Mouse (Mus musculus): ENCODE data around the gene Mrpl20.
"Not testable (repeated sequence)": the region's sequence is repeated elsewhere in the genome, so short reads cannot be mapped to it uniquely, and the experiment has no call there.

Mrpl20 gene

DNA sequence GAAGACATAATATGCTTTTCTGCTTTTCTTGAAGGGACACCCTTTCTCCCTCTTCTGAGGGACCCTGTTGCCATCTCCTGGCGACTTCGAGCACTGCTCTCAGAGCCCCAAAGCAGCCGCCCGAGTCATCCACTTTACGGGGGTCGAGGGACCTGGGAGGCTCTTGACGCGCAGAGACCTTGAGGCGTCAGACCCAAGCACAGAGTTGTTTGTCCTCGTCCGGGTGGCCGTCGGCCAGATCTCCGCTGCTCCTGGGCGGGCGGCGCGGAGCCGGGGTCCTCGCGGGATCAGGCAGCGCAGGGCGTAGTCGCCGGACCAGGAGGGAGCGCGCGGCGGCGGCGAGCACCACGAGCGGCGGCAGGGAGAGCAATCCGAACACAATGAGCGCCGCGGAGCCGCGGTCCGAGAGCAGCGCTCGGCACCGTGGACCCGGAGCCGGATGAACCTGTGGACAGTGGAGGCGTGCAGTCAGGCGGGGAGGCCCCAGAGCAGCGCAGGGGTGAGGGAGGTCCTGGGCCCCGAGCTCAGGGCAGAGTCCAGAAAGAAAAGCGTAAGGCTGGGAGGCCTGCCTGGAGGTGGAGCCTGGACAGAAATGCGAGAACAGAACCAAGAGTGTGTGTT lies 18.5 kb upstream of the Mrpl20 start:
- DNase-seq: peak; percentile 74

DNA sequence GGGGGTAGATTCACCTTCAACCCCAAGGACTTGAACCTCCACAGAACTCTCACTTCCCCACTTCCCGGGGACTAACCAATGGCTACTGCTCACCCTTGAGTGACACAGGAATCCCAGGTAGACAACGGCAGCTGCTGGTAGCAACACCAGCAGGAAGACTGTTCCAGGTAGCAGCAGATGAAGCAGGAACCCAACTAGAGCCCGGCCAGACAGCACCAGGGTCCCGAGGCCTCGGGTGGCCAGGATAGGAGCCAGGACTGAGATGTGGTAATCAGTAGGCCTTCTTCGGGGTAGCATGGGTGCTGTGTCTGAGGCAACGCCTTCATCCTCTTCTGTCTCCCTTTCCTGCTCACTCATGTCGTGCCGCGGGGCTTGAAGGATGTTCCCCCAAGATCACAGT lies 17.4 kb upstream of the Mrpl20 start:
- DNase-seq: no peak

DNA sequence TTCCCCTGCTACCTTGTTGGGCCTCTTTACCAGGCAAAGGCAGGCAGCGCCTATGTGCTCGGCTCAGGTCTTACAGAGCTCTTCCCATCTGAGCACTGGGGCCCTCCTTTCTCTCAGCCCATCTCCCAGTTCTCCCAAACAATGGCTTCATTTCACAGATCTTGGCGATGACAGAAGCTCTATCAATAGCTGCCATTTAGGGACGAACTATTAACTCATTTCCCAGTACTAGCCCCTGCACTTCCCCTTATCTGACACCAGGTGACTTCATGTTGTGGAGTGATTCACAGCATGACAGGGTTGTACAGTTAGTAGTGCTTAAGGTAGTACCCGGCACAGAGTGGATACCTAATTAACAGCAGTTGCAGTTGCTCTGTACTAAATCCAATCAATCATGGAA lies 16.9 kb upstream of the Mrpl20 start, which contains the start of gene Tmem88b:
TSS of gene Tmem88b (minus strand) at position 56 of the 400 bp plus-strand sequence.
- no peak for DNase-seq

DNA sequence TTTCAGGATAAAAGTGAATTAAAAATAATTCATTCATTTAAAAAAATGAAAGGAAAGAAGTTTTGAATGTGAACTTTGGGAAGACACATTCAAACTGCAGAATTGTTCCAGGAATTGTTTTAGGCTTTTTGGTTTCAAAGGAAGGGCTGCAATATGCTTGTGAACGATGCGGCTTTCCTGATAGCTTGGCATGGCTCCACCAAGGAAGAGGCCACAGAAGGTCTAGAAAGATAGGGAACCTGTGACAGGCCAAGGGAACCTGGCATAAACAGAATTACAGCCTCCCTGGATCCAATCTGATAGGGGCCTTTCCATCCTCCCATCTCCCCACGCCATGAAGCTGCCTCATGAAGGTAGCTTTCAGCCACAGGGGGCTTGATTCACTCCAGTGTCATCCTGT lies 14.4 kb upstream of the Mrpl20 start:
- no peak for DNase-seq

DNA sequence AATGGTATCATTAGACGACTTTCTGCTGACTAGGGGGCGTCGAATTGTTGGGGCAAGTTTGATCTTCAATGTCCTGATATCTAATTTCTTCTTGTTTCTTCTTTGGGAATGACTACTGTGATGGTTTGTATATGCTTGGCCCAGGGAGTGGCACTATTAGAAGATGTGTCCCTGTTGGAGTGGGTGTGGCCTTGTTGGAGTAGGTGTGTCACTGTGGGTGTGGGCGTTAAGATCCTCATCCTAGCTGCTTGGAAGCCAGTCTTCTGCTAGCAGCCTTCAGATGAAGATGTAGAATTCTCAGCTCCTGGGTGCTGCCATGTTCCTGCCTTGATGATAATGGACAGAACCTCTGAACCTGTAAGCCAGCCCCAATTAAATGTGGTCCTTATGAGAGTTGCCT lies 13.8 kb upstream of the Mrpl20 start:
- not testable (repeated sequence) for DNase-seq

DNA sequence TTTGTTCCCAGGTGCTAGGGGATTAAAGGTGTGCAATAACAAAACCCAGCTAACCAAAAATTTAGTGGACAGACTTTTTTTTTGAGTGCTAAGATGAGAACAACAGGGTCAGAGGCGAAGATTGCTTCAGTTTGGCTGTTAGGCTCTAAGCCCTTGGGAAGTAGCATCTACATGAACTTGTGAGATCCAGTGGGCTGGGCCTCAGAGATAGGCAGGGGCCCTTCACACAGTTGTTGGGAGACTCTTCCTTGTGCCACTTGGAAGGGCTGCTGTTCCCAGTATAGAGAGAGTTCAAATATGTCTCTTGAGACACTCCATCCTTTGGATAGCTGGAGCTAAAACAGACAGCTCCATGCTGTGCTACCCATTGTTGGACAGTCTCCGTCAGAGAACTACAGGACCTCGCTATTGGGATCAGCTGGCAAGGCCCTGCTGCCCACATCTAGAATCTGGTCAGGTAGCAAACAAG lies 12.6 kb upstream of the Mrpl20 start, which contains the start of gene Ankrd65:
TSS of gene Ankrd65 (plus strand) at position 419 of the 469 bp plus-strand sequence.
- DNase-seq: no peak

DNA sequence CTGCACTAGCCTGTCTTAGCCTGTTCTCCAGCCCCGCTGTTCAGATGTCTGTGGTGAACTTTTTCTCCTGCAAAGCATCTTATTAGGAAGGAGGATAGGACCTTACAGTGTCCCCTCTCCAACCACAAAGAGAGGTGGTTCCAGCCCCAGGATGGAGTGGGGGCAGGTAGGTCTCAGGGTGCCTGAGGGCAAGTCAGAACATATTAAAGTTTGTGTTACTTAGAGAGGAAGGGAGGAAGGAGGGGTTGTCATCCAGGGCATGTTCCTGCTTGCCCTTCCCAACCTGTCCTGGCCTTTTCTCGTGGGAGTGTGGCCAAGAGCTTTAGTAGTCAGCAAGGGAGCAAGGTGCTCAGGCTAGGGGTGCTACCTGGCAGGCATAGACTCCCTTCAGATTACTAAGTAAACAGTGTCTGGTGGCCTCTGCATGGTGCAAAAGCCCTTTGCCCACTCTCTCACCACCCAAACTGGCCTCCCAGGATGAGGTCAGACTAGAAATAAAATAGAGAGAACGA lies 12.0 kb upstream of the Mrpl20 start:
- no peak for DNase-seq

DNA sequence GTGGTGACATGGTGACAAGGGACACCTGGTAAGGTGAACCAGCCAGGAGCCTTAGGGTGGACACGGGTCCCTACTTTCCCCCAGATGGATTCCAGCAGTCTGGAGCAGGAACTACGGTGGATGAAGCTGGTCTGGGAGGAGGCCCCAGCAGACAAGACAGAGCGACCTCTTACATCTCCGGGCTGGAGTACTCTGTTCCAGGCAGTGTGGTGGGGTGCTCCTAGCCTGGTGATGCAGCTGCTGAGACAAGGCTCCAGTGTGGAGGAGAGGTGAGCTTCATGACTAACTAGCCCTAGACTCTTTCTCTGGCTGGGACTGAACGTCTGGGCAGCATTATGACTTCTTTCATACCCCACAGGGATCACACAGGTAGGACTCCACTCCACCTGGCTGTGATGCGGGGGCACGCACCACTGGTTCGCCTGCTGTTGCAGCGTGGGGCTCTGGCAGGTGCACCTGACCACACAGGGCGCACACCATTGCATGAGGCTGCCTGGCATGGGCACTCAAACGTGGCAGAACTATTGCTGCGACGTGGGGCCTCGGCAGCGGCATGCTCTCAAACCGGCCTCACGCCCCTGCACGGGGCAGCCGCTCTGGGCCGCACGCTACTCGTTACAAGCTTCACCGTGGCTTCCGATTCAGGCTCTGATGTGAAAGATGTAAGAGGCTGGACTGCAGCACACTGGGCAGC lies 11.3 kb upstream of the Mrpl20 start:
- no peak for DNase-seq

DNA sequence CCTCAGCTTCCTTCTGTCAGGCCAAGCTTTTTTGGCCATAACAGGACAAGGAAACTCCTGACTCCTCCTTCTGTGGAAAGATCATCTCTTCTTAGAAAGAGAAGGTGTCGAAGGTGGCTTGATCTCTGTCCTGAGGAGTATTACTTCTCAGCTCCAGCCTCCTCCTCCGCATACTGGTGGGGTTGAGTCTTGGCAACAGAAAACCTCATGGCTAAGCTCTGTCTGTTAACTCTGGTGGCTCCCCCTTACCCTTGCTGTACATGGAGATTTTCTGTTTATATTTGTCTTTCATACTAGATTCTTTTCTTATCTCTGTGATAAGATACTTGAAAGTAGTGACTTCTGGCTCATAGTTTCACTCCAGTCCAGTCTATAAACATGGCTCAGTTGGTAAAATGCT lies 8.9 kb upstream of the Mrpl20 start:
- no peak for DNase-seq

DNA sequence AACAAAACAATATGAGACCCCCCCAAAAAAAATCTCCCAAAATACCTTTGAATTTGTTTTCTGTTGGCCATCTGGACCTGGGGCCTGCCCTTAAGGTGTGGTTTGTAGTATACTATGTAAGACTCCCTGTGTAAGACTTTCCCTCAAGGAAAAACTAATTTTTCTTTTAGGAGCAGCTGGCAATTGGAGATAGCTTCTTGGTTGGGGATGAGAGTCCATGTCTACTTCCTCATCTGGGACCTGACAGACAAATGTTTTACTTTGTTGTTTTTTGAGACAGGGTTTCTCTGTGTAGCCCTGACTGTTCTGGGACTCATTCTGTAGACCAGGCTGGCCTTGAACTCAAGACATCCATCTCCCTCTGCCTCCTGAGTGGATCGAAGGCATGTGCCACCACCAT lies 603 bp upstream of the Mrpl20 start:
- DNase-seq: no peak

DNA sequence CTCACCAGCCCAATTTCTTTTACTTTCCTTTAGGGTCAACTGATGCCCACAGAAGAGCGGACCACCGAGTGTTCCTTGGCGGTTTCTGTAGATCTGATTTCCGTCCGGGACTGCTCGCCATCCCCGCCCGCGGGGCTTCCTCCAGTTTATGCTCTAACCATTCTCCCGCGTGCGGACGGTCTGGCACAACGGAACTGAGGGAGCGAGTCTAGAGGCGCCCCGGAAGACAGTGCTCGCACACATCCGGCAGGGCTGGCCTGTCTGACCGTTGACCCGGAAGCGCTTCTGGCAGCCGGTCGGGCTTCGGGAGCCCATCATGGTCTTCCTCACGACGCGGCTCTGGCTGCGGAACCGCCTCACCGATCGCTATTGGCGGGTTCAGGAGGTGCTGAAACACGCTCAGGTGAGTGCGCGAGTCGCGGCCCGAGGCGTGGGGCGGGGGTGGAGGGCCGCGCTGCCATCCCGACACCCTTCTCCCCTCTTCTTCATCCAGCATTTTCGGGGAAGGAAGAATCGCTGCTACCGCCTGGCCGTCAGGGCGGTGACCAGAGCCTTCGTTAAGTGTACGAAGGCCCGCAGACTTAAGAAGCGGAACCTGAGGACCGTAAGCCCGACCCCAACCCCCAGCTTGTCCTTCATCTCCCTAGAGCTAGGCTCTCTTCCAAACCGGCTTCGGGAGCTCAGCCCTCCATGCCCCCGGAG lies 813 bp downstream of the Mrpl20 start:
- DNase-seq: peak; percentile 94

DNA sequence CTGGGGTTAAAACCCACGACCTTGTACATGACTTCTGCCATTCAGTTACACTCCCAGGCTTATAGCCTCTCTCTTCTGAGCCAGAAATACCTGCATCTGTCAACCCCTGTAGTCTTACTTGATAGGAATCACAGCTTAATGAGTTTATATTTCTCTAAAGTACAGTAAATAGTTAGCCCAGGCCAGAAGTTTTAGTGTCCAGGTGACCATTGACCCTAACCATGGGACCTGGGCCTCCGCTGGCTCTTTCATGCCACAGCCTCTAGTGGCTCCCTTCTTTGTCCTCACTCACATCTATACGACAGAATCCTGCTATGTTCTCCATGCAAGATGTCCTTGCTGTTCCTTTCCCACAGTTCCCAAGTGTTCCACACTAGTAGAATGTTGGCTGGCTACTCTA lies 5.2 kb downstream of the Mrpl20 start:
- no peak for DNase-seq

DNA sequence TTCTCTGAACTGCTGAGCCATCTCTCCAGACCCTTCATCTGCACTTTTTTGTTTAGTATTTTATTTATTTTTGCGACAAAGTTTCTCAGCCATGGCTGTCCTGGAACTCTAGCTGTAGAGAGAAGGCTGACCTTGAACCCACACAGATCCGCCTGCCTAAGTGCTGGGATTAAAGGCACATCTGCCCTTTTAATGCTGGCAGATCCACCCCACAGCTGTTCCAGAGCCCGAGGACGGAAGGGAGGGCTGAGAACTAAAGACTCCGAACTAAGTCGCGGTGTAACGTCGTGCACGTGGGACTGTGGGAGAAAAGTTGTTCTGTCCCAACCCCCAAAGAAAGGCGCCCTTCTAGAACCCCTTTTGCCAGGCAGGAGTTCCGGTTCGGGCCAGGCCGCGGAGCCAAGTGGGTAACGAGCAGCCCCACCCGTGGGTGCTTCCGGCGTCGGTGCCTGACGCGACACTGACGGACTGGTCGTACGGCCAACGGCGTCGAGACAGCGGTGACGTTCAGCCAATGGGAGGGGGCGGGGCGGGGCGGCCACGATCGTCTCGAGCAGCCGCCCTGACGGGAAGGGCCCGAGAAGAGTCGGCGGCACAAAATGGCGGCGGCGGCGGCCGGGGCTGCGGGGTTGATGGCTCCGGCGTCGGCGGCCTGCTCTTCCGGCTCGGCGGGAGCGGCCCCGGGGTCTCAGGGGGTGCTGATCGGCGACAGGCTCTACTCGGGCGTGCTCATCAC lies 9.4 kb downstream of the Mrpl20 start, which contains the start of gene Ccnl2:
TSS of gene Ccnl2 (plus strand) at position 561 of the 736 bp plus-strand sequence.
- peak; percentile 88 for DNase-seq

DNA sequence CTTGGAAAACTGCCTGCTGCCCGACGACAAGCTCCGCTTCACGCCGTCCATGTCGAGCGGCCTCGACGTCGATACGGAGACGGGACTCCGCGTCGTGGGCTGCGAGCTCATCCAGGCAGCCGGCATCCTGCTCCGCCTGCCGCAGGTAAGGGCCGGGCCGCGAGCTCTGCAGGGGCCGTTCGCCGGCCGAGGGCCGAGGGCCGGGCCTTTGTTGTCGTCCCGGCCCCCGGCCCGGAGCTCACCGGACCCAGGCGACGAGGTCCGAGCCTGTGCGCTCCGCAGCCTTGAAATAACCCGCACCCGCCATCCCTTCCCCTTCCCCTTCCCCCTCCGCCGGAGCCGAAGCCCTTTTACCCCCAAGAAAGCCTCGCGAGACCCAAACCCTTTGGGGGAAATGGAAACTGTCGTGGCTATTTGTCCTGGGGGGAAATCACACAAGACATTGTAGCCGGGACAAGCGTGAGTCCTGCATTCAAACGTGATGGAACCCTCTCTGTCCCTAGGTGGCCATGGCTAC lies 10.0 kb downstream of the Mrpl20 start:
- no peak for DNase-seq

DNA sequence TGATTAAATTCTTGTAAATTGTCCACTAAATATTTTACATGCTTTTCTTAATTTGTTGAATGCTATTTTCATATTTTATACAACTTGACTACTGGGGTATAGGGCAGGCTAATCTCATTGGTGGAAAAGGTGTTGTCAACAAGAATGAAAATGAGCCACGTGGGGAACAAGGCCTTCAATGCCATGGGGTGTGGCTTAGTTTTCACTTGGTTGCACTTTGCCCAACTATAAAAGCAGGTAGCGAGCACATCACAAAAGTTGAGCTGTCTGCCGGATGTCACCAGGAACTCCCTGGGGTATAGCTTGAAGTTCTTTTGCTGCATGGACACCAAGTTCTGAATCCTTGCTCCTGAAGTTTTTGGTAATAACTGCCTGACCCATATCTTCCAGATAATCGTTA lies 14.9 kb downstream of the Mrpl20 start:
- DNase-seq: no peak

DNA sequence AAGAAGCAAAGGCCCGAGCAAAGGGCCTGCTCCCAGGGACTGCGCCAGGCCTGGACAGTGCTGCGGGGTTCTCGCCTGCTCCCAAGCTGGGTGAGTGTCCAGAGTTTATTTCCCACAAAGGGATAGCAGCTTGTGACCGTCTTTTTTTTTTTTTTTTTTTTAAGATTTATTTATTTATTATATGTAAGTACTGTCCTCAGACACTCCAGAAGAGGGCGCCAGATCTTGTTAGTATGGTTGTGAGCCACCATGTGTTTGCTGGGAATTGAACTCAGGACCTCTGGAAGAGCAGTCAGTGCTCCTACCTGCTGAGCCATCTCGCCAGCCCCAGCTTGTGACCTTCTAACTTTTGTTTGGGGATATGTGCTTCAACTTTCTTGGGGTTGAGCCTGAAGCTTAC lies 18.3 kb downstream of the Mrpl20 start:
- DNase-seq: no peak

DNA sequence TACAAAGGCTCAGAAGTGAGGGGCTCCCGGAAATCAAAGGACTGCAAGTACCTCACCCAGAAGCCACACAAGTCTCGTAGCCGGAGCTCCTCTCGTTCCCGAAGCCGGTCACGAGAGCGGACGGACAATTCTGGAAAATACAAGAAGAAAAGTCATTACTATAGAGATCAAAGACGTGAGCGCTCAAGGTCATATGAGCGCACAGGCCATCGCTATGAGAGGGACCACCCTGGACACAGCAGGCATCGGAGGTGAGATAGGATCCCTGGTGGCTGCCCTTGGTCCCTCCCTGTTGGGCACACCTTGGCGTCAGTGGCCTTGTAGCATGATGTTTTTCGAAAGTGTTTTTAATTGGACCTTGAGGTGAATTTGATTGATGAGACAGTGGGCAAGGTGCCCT lies 20.8 kb downstream of the Mrpl20 start:
- no peak for DNase-seq

DNA sequence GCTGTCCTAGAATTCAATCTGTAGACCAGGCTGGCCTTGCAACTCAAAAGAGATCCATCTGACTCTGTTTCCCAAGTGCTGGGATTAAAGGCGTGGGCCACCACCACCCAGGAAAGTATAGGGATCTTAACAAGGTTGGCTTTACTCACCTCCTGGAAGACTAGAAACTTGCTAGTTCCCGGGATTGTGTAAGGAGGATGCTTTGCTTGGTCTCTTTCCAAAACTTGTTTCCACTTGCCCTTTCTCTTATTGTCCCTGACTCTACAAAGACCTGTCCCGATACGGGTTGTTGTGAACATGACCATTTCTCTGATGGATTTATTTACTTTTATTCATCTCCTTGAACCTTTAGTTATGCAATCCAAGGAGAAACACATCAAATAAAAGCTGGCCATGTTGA lies 27.2 kb downstream of the Mrpl20 start:
- no peak for DNase-seq

DNA sequence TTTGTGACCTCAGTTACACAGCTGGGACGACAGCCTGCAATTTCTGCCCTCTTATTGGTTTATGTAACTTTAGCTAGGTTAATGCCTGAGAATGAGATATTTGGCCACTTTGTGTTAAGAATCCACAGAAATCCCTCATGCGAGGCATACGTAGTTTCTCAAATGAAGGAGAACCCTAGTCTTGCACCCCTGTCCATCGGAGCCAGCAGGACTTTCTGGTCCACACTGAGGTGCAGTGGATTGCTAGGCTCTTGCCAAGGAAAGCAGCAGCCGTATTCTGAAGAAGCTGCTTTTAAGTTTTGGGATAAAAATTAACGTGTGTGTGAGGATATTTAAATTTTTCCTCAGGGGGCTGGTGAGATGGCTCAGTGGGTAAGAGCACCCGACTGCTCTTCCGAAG lies 27.9 kb downstream of the Mrpl20 start:
- no peak for DNase-seq

DNA sequence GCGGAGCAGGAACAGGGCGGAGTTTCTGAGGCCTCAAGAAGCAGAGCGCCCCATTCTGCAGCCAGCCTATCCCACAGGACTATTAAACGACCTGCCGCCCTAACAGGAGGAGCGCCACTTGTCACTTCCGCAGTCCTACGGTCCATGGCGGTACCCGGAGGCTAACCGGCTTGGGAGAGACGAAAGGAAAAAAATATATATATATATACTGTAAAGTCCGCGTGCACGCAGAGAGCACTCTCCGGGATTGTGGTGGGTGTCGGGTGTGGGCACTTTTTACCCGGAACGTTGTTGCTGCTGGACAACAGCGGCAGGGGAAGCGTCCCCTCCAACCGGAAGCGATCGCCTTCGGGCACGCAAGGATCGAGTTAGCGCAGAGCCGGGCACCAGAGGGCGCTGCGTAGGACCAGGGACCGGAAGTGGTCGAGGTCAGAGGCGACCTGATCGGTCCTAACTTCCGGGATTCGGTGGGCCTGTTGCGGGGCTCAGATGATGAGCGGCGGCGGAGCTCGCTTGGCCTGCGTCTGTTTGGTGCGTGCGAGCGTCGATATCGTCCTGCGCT lies 28.6 kb downstream of the Mrpl20 start, which contains the start of gene Aurkaip1:
TSS of gene Aurkaip1 (plus strand) at position 68 of the 562 bp plus-strand sequence.
- peak; percentile 94 for DNase-seq

DNA sequence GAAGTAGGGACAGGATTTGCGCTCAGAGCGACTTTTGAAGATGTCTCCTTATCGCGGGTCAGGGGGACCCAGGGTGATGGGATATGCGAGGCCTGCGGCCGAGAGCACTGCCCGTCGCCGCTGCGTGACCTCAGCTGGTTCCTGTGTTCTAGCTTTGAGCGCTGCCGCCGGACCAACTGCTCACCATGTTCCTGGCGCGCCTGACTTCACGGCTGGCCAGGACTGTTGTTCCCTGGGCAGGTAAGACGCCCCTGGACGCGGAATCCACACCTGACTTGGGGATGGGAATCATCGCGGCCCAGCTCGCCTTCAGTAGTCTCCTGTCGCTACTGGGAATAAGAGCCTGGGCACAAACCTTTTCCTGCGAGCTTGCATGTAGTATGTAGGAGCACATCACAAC lies 29.2 kb downstream of the Mrpl20 start:
- no peak for DNase-seq

DNA sequence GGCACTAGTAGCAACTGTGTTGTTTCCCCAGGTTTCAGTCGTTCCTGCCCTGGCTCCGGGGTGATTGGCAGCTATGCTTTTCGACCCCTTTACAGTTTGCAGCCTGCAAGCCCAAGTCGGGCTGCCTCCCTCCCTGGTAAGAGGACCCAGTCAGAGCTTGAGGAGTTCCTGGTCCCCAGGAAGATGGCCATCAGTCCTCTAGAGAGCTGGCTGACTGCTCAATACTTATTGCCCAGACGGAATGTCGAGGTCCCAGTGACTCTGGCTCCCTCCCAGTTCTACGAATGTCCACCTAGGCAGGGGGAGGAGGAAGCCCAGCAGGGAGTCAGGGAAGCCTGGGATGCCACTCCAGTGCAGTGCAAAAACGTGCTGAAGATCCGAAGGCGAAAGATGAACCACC lies 29.6 kb downstream of the Mrpl20 start:
- no peak for DNase-seq
